Mouse (Mus musculus) midbrain, embryonic 15.5 days (tissue): ENCODE measurements around the gene Grin2d. TPM values are rescaled to one million over a fixed set of nuclear protein-coding genes. Genes with fewer than 3 reads are reported as not detected.
"Not testable (repeated sequence)": the region's sequence is repeated elsewhere in the genome, so short reads cannot be mapped to it uniquely, and the experiment has no call there.

ENCODE experiments used
- ATAC-seq: fragments of 200-750 bp; cut with Nextera tagmentation; replicated peaks from 2 replicates; pipeline ENCODE4 v1.8.0; 2017; ENCODE audit warnings: moderate TSS enrichment
- H3K27ac ChIP-seq: fragments of 300-500 bp; sonication (generic); 2 replicates; pipeline ENCODE4 v1.5.1; 2015; ENCODE audit warnings: mild to moderate bottlenecking, inconsistent platforms
- H3K27me3 ChIP-seq: fragments of 300-500 bp; sonication (generic); replicated peaks from 2 replicates; pipeline ENCODE4 v1.6.1; 2015; ENCODE audit warnings: inconsistent platforms
- H3K36me3 ChIP-seq: fragments of 300-500 bp; sonication (generic); replicated peaks from 2 replicates; pipeline ENCODE4 v1.6.1; 2015; ENCODE audit warnings: inconsistent platforms
- H3K4me1 ChIP-seq: fragments of 300-500 bp; sonication (generic); 2 replicates; pipeline ENCODE4 v1.6.1; 2015; ENCODE audit warnings: inconsistent platforms
- H3K4me2 ChIP-seq: fragments of 300-500 bp; sonication (generic); 2 replicates; pipeline ENCODE4 v1.6.1; 2015; ENCODE audit warnings: inconsistent platforms, mild to moderate bottlenecking, moderate library complexity
- H3K4me3 ChIP-seq: fragments of 300-500 bp; sonication (generic); 2 replicates; pipeline ENCODE4 v1.5.1; 2015; ENCODE audit warnings: mild to moderate bottlenecking, inconsistent platforms
- H3K9ac ChIP-seq: fragments of 300-500 bp; sonication (generic); 2 replicates; pipeline ENCODE4 v1.6.1; 2015; ENCODE audit warnings: mild to moderate bottlenecking, inconsistent platforms
- H3K9me3 ChIP-seq: fragments of 300-500 bp; sonication (generic); 2 replicates; pipeline ENCODE4 v1.6.1; 2016; ENCODE audit warnings: inconsistent platforms
- WGBS: fragments of 180-500 bp; shearing (Covaris S2); methylation state at CpG from one replicate; pipeline ENCODE4 v1.1.7; 2015; ENCODE audit warnings: mixed read lengths; 5-methylcytosine and 5-hydroxymethylcytosine counted together
- polyA plus RNA-seq: library from polyadenylated mRNA; unstranded; fragments of >200 nt; fragmentation: Nextera tagmentation; extraction: Ambion mirVana; gene quantifications from 2 replicates; pipeline ENCODE4 v1.2.1, GENCODE M21; 2015

Grin2d gene
- polyA plus RNA-seq, 1 experiment from 2014 or later = 3.9 TPM

DNA sequence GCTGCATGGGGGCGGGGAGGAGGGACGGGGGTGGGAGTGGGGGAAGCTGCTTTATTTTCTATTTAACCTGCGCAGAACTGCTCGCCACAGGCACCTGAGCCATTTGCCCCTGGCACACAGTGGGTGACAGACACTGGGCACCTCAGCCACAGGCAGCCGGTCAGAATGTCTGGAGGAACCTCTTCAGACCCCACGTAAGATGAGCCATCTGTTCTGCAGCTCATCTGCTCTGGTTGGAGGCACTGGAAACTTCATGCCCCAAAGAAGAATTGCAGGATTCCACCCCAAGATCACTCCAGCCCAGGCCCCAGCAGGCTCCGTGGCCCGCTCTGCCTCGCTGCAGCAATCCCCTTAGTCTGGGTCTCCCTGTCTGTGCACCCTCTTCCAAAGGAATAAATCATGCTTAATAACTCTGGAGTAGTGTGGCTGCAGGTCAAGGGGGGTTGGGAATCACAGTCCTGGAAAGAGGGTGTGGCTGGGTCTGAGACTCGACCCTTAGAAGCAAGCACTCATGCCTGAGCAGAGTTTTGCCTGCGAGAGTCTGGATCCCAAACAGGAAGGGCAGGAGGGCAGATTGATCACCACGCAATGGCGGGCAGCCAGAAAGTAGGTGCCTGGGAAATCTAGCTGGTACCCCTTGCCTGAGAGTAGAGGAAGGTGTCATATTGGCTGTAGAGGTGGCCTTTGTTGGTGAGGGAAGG is 39.0 kb upstream of the Grin2d start:
- H3K27ac ChIP-seq = peak overlapping the region; percentile 88
- peak; percentile 9 for ATAC-seq
- peak overlapping the region; percentile 60 for H3K4me2 ChIP-seq
- H3K4me3 ChIP-seq = peak overlapping the region; percentile 31
- 38% methylated on average over 13 of the region's 13 CpGs for WGBS
- peaks cover 25% of the 10 kb centered on the region for H3K4me1 ChIP-seq
- H3K27me3 ChIP-seq = 0 out of 2 replicates have a peak, but pooled peaks cover 3% of the 10 kb centered on the region
- H3K9me3 ChIP-seq = no peaks in the 10 kb centered on the region
- H3K9ac ChIP-seq = peak overlapping the region; percentile 27; the same call in 1 of the 2 replicates
- H3K36me3 ChIP-seq = no peaks in the 10 kb centered on the region

DNA sequence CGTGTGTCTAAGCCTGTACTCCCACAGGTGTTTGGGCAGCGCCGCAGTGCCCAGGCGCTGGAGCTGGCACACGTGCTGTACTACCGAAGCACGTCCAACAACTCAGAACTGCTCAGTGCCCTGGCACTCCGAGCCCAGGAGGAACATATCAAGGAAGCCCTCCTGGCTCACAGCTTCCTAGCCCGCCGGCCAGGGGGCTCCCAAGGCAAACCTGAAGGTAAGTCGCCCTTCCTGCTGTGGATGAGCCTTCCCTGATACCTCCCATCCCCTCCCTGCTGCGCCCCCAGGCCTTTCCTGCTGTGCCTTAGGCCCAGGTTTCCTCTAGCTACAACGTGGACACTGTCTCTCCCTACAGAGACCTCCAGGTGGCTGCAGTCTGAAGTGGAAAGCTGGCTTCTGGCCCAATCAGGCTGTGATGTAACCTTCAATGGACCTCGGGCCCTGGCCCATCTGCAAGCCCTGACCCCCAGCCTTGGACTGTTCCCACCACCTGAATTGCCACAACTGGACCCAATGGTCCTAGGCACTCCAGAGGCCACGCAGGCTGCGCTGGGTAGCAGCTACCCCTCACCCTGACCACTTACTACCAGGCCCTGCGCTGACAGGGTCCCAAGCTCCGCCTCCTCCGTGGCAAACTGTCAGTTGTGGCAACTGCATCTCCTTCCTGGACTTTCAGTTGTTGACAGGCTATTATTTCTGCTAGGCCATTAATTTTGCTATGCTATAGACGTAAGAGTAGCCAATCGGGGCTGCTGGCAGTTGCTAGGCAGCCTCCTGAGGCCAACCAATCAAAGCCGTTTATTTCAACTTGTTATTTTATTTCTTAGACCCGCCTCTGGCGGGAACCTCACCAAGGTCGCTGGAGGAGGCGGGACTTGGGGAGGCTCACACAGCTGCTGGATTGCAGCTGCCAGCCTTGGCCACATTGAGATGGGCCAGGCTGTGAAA is 38.2 kb upstream of the Grin2d start:
- WGBS = 32% methylated on average over 26 of the region's 26 CpGs
- H3K9ac ChIP-seq = peak overlapping the region; percentile 40
- no peaks in the 10 kb centered on the region for H3K9me3 ChIP-seq

DNA sequence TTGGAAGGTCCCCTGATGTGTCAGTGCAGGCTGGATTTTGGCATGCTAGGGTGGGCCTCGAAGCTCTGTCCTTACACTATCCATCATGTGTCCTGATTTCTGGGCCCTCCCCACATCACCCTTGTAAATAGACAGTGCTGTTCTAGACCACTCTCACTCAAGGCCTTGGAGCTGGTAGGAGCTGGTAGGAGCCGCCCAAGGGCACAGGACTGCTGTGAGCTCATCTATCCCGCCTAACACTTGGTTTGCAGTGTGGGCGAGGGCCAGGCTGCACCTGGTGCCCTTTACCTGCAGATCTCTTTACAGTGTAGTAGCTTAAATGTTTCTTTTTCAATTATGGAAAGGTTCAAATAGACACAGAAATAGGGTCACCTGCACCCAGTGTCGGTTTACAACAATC is 36.8 kb upstream of the Grin2d start:
- 92% methylated on average over 5 of the region's 5 CpGs for WGBS
- H3K4me1 ChIP-seq = peaks cover 25% of the 10 kb centered on the region
- H3K36me3 ChIP-seq = peaks cover 8% of the 10 kb centered on the region; the same call in 1 of the 2 replicates
- H3K9ac ChIP-seq = no peak overlapping the region
- no peak overlapping the region for H3K4me3 ChIP-seq
- no peaks in the 10 kb centered on the region for H3K9me3 ChIP-seq
- H3K27me3 ChIP-seq = 0 out of 2 replicates have a peak, but pooled peaks cover 3% of the 10 kb centered on the region
- no peak overlapping the region for H3K27ac ChIP-seq
- ATAC-seq = no peak
- H3K4me2 ChIP-seq = no peak overlapping the region

More for the DNA sequence above, 38.2 kb upstream of the Grin2d start:
- H3K27ac ChIP-seq = peak overlapping the region; percentile 88
- peak overlapping the region; percentile 60 for H3K4me2 ChIP-seq
- H3K36me3 ChIP-seq = no peaks in the 10 kb centered on the region
- ATAC-seq = peak; percentile 89
- peak overlapping the region; percentile 31 for H3K4me3 ChIP-seq
- H3K4me1 ChIP-seq = peaks cover 25% of the 10 kb centered on the region
- H3K27me3 ChIP-seq = 0 out of 2 replicates have a peak, but pooled peaks cover 3% of the 10 kb centered on the region

DNA sequence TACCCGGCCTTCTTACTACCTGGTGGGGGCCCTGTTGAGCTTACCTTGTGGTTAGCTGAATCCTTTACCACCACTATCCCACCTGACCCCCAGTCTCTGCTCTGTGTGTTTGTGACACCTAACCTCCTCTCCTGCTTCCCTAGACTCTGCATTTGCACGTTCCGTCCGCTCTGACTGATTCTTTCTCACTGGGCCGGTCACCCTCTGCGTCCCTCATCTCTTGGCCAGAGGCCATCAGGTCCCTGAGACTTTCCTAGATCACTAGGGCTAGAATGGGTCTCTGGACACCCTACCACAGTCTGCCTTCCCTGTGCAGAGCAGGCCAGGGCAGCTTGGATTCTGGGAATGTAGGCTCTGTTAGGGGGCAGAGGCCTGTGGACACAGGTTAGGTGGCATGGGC is 35.9 kb upstream of the Grin2d start:
- Histone ChIP-seq H3K9ac (no peak overlapping the region), H3K9me3 (no peaks in the 10 kb centered on the region)
- 88% methylated on average over 6 of the region's 6 CpGs for WGBS

GRCm38 (mm10) chr7:45909145-45909544 is 31.0 kb upstream of the Grin2d start:
- Histone ChIP-seq H3K36me3 (peaks cover 15% of the 10 kb centered on the region), H3K4me2 (no peak overlapping the region), H3K9me3 (no peaks in the 10 kb centered on the region), H3K27ac (no peak overlapping the region), H3K9ac (no peak overlapping the region), H3K4me3 (no peak overlapping the region), H3K27me3 (no peaks in the 10 kb centered on the region), H3K4me1 (no peaks in the 10 kb centered on the region)
- no peak for ATAC-seq
- 92% methylated on average over 16 of the region's 16 CpGs for WGBS

More for the DNA sequence above, 35.9 kb upstream of the Grin2d start:
- Histone ChIP-seq H3K27me3 (0 out of 2 replicates have a peak, but pooled peaks cover 1% of the 10 kb centered on the region), H3K4me2 (no peak overlapping the region), H3K4me1 (peaks cover 25% of the 10 kb centered on the region), H3K27ac (no peak overlapping the region), H3K36me3 (peaks cover 15% of the 10 kb centered on the region), H3K4me3 (no peak overlapping the region)
- no peak for ATAC-seq

- Histone ChIP-seq H3K4me3 (no peak overlapping the region), H3K27ac (no peak overlapping the region), H3K27me3 (no peaks in the 10 kb centered on the region), H3K9ac (no peak overlapping the region), H3K4me2 (no peak overlapping the region), H3K4me1 (no peaks in the 10 kb centered on the region), H3K36me3 (peaks cover 15% of the 10 kb centered on the region), H3K9me3 (no peaks in the 10 kb centered on the region)
- no peak for ATAC-seq
Measured at GRCm38 (mm10) chr7:45908384-45908783, 30.2 kb upstream of the Grin2d start.

DNA sequence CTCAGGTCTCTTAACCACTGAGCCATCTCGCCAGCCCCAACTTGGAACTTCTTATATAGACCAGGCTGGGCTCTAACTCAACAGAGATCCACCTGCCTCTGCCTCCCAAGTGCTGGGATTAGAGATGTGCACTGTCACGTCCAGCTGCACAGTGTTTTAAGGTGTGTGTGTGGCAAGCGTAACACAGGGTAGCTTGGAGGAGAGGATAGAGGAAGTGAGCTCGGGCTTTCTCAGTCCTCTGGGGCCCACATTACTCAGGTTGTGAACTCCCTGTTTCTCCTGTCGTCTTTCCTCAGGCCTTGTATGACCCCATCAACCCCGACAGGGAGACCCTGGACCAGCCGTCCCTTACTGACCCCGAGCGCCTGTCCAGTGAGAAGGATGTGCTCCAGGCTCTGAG is 28.4 kb upstream of the Grin2d start:
- H3K4me3 ChIP-seq = no peak overlapping the region

DNA sequence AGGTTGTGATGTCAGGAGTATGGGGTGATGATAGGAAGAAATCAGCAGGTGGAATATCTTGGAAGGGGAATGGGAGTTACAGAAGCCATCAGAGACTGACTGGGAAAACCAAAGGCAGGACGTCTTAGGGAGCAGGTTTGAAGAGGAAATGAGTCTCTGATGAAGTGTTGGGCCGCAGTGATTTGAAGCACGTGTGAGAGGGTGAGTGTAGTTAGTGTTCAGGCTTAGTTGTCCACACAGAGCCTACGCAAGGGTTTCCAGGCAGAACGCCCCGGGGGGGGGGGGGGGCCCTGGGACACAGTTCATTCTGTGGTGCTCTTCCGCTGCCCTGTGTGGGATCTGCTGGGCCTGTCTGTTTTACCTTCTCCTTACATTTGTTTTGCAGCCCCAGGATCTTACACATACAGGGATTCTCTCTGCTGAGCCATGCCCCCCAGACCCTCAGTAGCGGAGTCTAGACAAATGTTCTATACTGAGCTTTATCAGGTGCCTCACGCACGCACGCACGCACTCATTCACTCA is 24.4 kb upstream of the Grin2d start:
- H3K4me2 ChIP-seq = no peak overlapping the region
- no peaks in the 10 kb centered on the region for H3K9me3 ChIP-seq
- H3K27ac ChIP-seq = no peak overlapping the region
- peaks cover 7% of the 10 kb centered on the region for H3K4me1 ChIP-seq
- no peak for ATAC-seq
- H3K36me3 ChIP-seq = no peaks in the 10 kb centered on the region
- no peak overlapping the region for H3K9ac ChIP-seq
- H3K27me3 ChIP-seq = no peaks in the 10 kb centered on the region
- no peak overlapping the region for H3K4me3 ChIP-seq
- WGBS = 89% methylated on average over 12 of the region's 12 CpGs

More for the DNA sequence above, 28.4 kb upstream of the Grin2d start:
- no peak overlapping the region for H3K27ac ChIP-seq
- H3K9me3 ChIP-seq = no peaks in the 10 kb centered on the region
- H3K4me2 ChIP-seq = no peak overlapping the region
- H3K4me1 ChIP-seq = no peaks in the 10 kb centered on the region
- 95% methylated on average over 9 of the region's 9 CpGs for WGBS
- no peak overlapping the region for H3K9ac ChIP-seq
- ATAC-seq = no peak
- H3K36me3 ChIP-seq = peaks cover 15% of the 10 kb centered on the region
- no peaks in the 10 kb centered on the region for H3K27me3 ChIP-seq

DNA sequence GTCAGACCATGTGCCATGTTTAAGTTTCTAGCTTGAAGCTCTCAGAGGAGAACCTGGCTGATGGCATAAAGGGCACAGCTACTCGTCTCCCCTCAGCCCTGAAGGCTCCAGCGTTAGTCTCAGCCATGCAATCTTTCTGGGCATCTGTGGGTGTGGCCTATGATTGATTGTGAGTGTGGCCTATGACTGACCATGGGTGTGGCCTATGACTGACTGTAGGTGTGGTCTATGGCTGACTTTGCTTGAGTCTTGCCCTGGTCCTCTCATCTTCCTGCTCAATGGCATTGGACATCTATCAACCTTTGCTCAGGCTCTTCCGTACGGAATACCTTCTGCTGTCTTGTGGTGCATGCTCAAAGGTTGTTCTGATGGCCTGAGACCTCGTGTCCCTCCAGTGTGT is 23.4 kb upstream of the Grin2d start:
- 60% methylated on average over 5 of the region's 5 CpGs for WGBS
- Histone ChIP-seq H3K4me1 (peaks cover 10% of the 10 kb centered on the region), H3K27ac (no peak overlapping the region), H3K9me3 (no peaks in the 10 kb centered on the region), H3K36me3 (no peaks in the 10 kb centered on the region), H3K4me2 (no peak overlapping the region), H3K4me3 (no peak overlapping the region), H3K9ac (no peak overlapping the region), H3K27me3 (no peaks in the 10 kb centered on the region)
- no peak for ATAC-seq

DNA sequence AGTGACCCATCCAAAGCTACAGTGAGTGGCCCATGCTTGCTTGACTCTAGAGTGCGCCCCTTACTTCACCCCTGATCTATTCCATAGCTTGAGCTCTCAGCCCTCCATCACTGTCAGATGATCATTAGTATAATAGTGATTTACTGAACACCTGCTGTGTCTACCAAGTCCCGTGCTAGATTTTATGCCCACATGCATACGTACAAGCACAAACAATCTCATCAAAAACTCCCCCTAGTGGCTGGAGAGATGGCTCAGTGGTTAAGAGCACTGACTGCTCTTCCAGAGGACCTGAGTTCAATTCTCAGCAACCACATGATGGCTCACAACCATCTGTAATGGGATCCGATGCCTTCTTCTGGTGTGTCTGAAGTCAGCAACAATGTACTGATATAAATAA is 19.9 kb upstream of the Grin2d start:
- peak overlapping the region; percentile 87 for H3K4me2 ChIP-seq
- WGBS = 51% methylated on average over 4 of the region's 4 CpGs
- not testable (repeated sequence) for H3K36me3 ChIP-seq, H3K27me3 ChIP-seq, H3K9me3 ChIP-seq, ATAC-seq, H3K9ac ChIP-seq
- peak overlapping the region; percentile 55; the same call in 1 of the 2 replicates for H3K4me3 ChIP-seq
- peak overlapping the region; percentile 81; the same call in 1 of the 2 replicates for H3K27ac ChIP-seq
- peaks cover 14% of the 10 kb centered on the region for H3K4me1 ChIP-seq

- WGBS = under 1% methylated on average over 19 of the region's 19 CpGs
- H3K4me1 ChIP-seq = peaks cover 14% of the 10 kb centered on the region
- no peaks in the 10 kb centered on the region for H3K27me3 ChIP-seq
- H3K9ac ChIP-seq = peak overlapping the region; percentile 70
- peak; percentile 67 for ATAC-seq
- H3K9me3 ChIP-seq = no peaks in the 10 kb centered on the region
- H3K36me3 ChIP-seq = no peaks in the 10 kb centered on the region
- H3K4me3 ChIP-seq = peak overlapping the region; percentile 55
- H3K4me2 ChIP-seq = peak overlapping the region; percentile 87
- peak overlapping the region; percentile 81 for H3K27ac ChIP-seq
Measured at GRCm38 (mm10) chr7:45897258-45897757, 19.1 kb upstream of the Grin2d start.
